Mouse (Mus musculus) lung, adult 2 months (tissue): ENCODE results near the gene Msi2.

Source experiments
- CTCF ChIP-seq: fragments of 200-500 bp; IDR thresholded peaks from 2 replicates; pipeline ENCODE4 v1.5.1; 2011; ENCODE audit warnings: mild to moderate bottlenecking, low read length, control low read depth; ENCODE audit not compliant: insufficient read depth
- POLR2A ChIP-seq: fragments of 200-500 bp; IDR thresholded peaks from 2 replicates; pipeline ENCODE4 v1.6.1; 2011; ENCODE audit warnings: low read depth, mild to moderate bottlenecking, control low read depth, low read length, borderline replicate concordance; ENCODE audit errors: extremely low read depth

DNA sequence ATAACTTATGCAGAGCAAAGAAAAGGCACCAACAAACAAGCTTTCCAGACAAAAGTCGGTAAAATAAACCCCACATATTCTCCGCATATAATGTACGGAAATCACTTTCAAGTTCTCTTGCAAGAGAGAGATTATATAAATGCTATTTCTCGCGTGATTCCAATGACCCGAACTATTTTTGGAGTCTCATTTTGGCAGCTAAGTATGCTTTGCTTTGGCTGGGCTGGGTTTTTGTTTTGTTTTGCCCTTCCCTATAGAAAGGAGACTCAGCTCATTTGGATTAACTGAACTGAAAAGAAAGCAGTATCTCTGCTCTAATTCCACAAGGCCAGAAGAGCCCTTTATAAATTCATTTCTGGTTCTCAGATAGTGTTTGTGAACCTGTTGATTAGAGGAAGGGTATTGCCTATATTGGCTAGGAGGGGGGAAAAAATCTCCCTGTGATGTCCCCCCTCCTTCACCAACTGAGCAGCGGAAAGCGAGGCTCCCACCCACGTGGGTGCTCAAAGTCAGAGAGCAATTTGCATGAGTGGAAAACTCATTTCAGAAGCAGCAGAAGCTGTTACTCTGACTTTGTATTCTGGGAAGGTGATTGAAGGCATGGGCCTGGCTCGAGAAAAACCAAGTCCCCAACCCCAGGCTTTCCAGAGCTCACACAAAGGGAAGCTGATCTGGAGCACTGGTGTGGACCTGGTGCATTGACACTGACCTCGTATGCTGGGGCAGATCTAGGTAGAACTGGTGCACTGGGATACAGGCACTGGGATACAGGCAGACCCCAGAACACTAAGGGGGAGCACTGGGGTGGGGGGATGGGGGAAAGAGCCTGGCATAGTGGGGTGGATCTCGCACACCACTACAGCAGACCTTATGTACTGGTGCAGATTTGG, 201.5 kb downstream of the Msi2 start:
- no peak for TF ChIP-seq POLR2A
- TF ChIP-seq CTCF: no peak
